Mouse (Mus musculus): Measurements from ENCODE around the gene Gja4. TPM values are rescaled to one million over a fixed set of nuclear protein-coding genes. Genes with fewer than 3 reads are reported as not detected.

Gene Gja4
- polyA plus RNA-seq, 1 experiment from 2014 or later: 16.1 TPM

DNA sequence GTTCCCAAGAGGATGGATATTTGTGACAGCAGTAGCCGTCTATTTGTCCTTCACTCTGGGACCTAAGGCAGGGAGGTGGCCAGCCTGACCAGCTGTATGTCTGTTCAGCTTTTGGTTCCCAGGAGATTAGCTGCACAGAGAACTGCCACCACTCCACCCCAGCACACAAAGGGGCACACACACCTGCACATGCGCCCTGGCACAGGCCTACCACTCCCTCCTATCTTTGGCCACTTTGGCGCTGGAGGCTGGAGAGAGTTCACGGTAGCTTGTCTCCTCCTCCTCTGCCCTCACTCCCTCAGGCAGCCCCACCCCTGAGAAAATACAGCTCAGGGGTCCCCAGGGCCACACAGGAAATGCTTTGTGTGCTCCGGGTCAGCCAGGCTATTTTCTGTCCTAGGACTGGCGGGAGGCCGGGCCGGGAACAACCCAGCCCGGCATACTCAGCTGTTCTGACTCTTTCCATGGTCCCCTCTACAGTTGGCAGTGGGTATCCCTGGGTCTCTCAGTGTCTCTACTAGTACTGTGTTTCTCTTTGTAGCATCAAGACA, 35.3 kb downstream of the Gja4 start:
- Histone ChIP-seq H3K4me3 (replicated peaks; ENCODE audit: low read length) (no peak overlapping the region), H3K4me1 (ENCODE audit: control insufficient read depth, insufficient read depth, low read length) (no peaks in the 10 kb centered on the region), H3K9ac (ENCODE audit: low read length) (no peak overlapping the region), H3K27me3 (ENCODE audit: control insufficient read depth, insufficient read depth, low read length) (no peaks in the 10 kb centered on the region), H3K36me3 (ENCODE audit: control insufficient read depth, insufficient read depth, low read length) (no peaks in the 10 kb centered on the region), H3K9me3 (replicated peaks; ENCODE audit: control insufficient read depth, low read length) (no peaks in the 10 kb centered on the region), H3K27ac (ENCODE audit: low read length) (no peak overlapping the region), H3K4me2 (ENCODE audit: low read depth, low read length) (no peak overlapping the region)
- peak; percentile 40; the same call in 1 of the 2 replicates for ATAC-seq (ENCODE audit: insufficient read depth, low FRiP score)
- WGBS: 48% methylated on average over 9 of the region's 9 CpGs

DNA sequence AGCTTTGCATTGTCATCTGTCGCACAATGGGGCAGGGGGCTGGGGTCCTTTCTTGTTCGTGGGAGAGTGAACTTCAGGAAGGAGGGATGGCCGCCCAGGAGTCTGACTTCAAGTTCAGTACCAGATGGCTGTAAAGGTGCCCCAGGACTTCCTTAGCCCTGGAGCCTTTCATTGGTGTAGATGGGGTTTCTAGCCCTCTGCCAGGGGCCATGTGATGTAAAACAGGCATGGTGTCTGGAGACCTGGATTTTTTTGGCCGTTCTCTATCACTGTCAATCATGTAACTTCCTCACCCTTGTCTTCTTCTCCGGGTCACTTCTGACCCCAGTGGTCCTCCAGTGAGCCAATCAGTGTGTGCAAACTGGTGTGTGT, 49.7 kb downstream of the Gja4 start:
- Histone ChIP-seq H3K9me3 (replicated peaks; ENCODE audit: control insufficient read depth, low read length) (no peaks in the 10 kb centered on the region), H3K4me3 (replicated peaks; ENCODE audit: low read length) (no peak overlapping the region), H3K27ac (ENCODE audit: low read length) (0 out of 2 replicates have a peak overlapping the region, but pooled peaks have one; percentile 1), H3K27me3 (ENCODE audit: control insufficient read depth, insufficient read depth, low read length) (no peaks in the 10 kb centered on the region), H3K4me1 (ENCODE audit: control insufficient read depth, insufficient read depth, low read length) (no peaks in the 10 kb centered on the region), H3K36me3 (ENCODE audit: control insufficient read depth, insufficient read depth, low read length) (no peaks in the 10 kb centered on the region), H3K9ac (ENCODE audit: low read length) (no peak overlapping the region), H3K4me2 (ENCODE audit: low read depth, low read length) (no peak overlapping the region)
- 62% methylated on average over 5 of the region's 5 CpGs for WGBS
- no peak for ATAC-seq (ENCODE audit: insufficient read depth, low FRiP score)

DNA sequence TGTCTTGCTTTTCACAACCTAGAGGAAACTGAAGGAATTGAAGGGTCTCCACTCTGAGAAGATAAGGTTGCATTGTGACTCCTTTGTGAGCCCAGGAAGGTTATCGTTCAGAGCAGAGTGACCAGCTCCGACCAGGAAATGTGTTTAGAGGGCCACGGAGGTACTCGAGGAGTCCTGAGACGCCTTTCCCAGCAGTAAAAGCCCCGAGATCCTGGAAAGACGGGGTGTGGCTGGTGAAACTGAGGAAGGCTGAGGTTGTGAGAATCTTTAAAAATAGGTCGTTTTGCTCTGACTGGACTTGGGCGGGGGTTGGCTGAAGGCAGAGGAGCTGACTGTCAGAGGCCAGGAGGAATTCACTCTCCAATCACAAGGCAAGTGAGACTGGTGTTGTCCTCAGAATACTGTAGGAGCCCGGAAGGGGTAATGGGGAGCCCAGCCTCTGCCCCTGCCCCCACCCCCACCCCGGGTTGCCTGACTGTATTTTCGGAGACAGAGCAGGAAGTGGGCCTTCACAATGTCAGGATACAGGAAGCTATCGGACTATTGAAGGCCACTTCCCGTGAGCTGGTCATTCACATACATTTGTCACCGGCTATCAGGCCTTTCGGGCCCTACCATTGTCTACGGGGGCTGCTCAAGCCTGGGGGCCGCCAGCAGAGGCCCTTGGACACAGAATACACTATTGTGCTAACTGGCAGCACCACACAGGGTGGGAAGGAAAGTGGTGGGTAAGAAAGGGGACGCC, 50.2 kb downstream of the Gja4 start:
- Histone ChIP-seq H3K9ac (ENCODE audit: low read length) (no peak overlapping the region), H3K4me1 (ENCODE audit: control insufficient read depth, insufficient read depth, low read length) (no peaks in the 10 kb centered on the region), H3K4me2 (ENCODE audit: low read depth, low read length) (no peak overlapping the region), H3K36me3 (ENCODE audit: control insufficient read depth, insufficient read depth, low read length) (no peaks in the 10 kb centered on the region), H3K27ac (ENCODE audit: low read length) (0 out of 2 replicates have a peak overlapping the region, but pooled peaks have one; percentile 1), H3K4me3 (replicated peaks; ENCODE audit: low read length) (no peak overlapping the region), H3K27me3 (ENCODE audit: control insufficient read depth, insufficient read depth, low read length) (no peaks in the 10 kb centered on the region), H3K9me3 (replicated peaks; ENCODE audit: control insufficient read depth, low read length) (no peaks in the 10 kb centered on the region)
- ATAC-seq (ENCODE audit: insufficient read depth, low FRiP score): peak; percentile 75
- 59% methylated on average over 19 of the region's 19 CpGs for WGBS

DNA sequence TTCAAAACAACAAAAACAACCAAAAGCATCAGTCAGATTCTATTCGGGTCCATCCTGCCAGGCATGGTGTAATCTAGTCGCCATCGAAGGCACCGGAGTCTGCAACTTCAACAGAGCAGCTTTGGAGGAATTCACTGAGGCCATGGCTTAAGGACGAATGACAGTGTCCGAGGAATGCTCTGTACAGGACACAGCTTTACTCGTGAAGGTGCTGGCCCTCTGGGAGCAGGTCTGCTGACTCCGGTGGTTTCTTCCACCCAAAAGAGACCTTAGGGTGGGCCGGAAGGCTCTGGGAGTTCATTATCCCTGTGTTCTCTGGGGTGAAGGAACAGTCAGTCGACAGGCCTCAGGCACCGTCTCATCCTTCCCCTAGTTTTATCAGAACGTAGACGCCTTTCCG, 52.2 kb downstream of the Gja4 start:
- H3K27ac ChIP-seq (ENCODE audit: low read length): no peak overlapping the region
- no peaks in the 10 kb centered on the region for H3K4me1 ChIP-seq (ENCODE audit: control insufficient read depth, insufficient read depth, low read length)
- no peaks in the 10 kb centered on the region for H3K27me3 ChIP-seq (ENCODE audit: control insufficient read depth, insufficient read depth, low read length)
- ATAC-seq (ENCODE audit: insufficient read depth, low FRiP score): no peak
- no peaks in the 10 kb centered on the region for H3K9me3 ChIP-seq (replicated peaks; ENCODE audit: control insufficient read depth, low read length)
- no peaks in the 10 kb centered on the region for H3K36me3 ChIP-seq (ENCODE audit: control insufficient read depth, insufficient read depth, low read length)
- 87% methylated on average over 14 of the region's 14 CpGs for WGBS
- no peak overlapping the region for H3K9ac ChIP-seq (ENCODE audit: low read length)
- H3K4me2 ChIP-seq (ENCODE audit: low read depth, low read length): no peak overlapping the region
- H3K4me3 ChIP-seq (replicated peaks; ENCODE audit: low read length): no peak overlapping the region

Other genes starting within 250 kb of the Gja4 start
- 19.9 and 22.0 TPM in 2 replicates for gene Zmym6, start 236.7 kb downstream of the Gja4 start, polyA plus RNA-seq (2015; fragmentation: Nextera tagmentation; extraction: Ambion mirVana)
- 20.1 and 20.9 TPM in 2 replicates for gene Tmem35b, start 190.3 kb downstream of the Gja4 start, polyA plus RNA-seq (2015; fragmentation: Nextera tagmentation; extraction: Ambion mirVana)
- 0.45 and 0.51 TPM in 2 replicates for gene Dlgap3, start 144.8 kb downstream of the Gja4 start, polyA plus RNA-seq (2015; fragmentation: Nextera tagmentation; extraction: Ambion mirVana)
- 56.2 and 56.4 TPM in 2 replicates for gene Smim12, start 70.3 kb downstream of the Gja4 start, polyA plus RNA-seq (2015; fragmentation: Nextera tagmentation; extraction: Ambion mirVana)
- 7.0 and 9.8 TPM in 2 replicates for gene Gjb3, start 16.8 kb upstream of the Gja4 start, polyA plus RNA-seq (2015; fragmentation: Nextera tagmentation; extraction: Ambion mirVana)
- 1.3 and 2.4 TPM in 2 replicates for gene Gjb4, start 40.0 kb upstream of the Gja4 start, polyA plus RNA-seq (2015; fragmentation: Nextera tagmentation; extraction: Ambion mirVana)
- gene Gjb5, start 44.1 kb upstream of the Gja4 start, polyA plus RNA-seq (2015; fragmentation: Nextera tagmentation; extraction: Ambion mirVana): 0.81 and 0.90 TPM in 2 replicates